Mouse (Mus musculus) liver, adult (tissue): ENCODE measurements around the gene Ccdc124.

Experiments used
- GATA4 ChIP-seq: IDR thresholded peaks from 2 replicates; pipeline ENCODE4 v1.6.1; 2014; ENCODE audit warnings: mild to moderate bottlenecking, low read length; ENCODE audit not compliant: insufficient replicate concordance

The Ccdc124 gene

GRCm38 (mm10) chr8:70864712-70865221 lies 9.0 kb downstream of the Ccdc124 start:
- no peak for TF ChIP-seq GATA4

DNA sequence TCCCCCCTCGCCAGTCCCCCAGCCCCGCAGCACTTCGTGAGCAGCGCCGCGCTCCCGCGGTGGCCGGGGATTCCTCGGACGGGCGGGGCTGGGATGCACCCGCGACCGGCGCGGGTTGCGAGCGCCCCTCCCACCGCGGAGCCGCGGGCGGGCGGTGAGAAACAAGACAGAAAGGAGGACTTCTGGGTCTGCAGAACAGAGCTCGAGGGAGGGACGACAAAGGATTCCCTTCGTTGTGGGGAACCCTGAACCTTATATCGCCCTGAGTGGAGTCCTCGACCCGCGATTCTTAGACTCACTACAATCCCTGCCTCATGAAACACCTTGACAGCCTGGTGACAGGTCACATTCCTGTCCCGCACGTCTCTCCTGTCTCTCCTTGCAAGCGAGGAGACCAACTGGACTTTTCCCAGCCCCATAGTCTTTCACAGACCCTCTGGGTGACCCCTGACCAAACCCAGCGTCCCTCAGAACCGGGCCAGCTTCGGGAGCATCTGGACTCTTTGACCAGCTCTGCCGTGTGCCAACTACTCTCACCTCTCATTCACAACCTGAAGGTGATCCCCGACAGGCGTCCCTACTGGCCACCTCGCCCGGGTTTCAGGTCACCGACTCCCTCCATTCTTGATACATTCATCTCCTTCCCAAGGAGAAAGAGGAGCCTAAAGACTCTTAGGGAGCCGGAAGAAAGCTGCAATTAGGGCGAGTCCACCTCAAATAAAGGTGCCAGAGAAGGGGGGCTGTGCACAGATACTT lies 9.6 kb downstream of the Ccdc124 start:
- TF ChIP-seq GATA4 = no peak

- no peak for TF ChIP-seq GATA4
Measured at GRCm38 (mm10) chr8:70862824-70863641, 10.7 kb downstream of the Ccdc124 start, which contains the start of gene Kcnn1. TSS of gene Kcnn1 (minus strand) at chr8:70863258.

DNA sequence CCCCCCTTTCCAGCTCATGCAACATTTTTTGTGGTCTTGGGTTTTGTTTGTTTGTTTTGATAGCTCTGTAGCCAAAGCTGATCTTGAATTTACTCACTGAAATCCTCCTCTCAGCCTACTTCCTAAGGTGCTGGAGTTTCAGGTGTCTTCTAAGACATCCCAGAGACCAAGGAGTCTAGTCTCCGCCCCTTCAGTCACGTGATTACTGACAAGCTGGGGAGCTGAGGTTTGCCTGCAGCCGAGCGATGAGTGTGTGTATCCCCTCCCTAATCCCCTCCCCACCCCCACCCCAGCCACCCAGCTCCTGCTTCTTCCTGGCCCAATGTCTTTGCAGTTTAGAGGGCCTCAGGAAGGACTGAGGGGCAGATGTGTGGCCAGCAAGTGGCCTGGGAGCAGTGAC lies 16.2 kb downstream of the Ccdc124 start:
- no peak for TF ChIP-seq GATA4

DNA sequence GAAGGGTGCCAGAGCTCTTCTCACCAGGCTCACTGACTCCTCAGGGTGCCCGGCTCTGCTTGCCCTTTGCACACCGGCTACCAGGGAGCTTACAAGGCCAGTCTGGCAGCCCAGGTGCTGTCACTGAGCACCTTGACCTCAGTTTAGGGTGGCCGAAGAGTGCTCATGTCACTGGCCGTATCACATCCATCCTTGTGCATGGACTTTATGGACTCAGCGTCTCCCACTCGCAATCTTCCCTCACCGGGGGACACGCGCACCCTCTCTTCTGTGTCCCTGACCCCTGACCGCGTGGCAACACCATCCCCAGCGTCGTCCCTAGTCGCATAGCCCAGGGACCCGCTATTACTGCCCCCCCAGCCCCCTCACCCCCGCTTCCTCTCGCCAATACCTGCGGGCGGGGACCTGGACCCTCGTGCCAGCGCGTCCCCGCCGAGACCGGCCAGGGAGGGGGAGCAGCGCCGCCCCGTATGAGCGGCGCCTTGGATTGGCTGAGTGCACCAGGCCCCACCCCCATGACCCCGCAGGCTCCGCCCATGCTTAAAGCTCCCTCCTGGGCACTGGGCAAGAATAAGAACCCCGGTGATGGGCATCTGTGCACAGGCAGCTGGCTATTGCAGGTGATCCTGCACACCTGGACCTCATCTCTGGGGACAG lies 17.1 kb downstream of the Ccdc124 start:
- TF ChIP-seq GATA4 = no peak

DNA sequence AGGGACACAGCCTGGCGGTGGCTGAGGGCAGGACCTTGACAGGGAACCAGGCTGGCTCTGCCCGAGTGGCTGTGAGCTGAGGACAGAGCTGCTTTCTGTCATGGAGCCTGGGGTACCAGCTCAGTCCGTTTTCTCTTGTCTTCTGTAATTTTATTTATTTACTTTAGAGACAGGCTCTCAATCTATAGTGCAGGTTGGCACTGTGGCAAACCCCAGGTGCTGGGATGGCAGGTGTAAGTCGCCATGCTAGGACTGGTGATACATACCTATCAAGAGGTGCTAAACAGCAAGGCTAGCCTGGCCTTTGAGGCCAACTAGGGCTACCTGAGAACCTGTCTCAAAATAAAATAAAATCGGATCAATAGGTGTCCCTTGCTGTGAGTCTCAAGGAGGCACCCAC lies 17.7 kb downstream of the Ccdc124 start:
- no peak for TF ChIP-seq GATA4

- TF ChIP-seq GATA4 = no peak
Measured at GRCm38 (mm10) chr8:70853863-70854262, 19.9 kb downstream of the Ccdc124 start.

- TF ChIP-seq GATA4 = no peak
Measured at GRCm38 (mm10) chr8:70852595-70853231, 21.0 kb downstream of the Ccdc124 start.

- TF ChIP-seq GATA4 = no peak
Measured at GRCm38 (mm10) chr8:70851837-70852236, 21.9 kb downstream of the Ccdc124 start.

GRCm38 (mm10) chr8:70850947-70851346 lies 22.8 kb downstream of the Ccdc124 start:
- no peak for TF ChIP-seq GATA4

- TF ChIP-seq GATA4 = no peak
Measured at GRCm38 (mm10) chr8:70850132-70850845, 23.4 kb downstream of the Ccdc124 start.

- TF ChIP-seq GATA4 = no peak
Measured at GRCm38 (mm10) chr8:70849333-70849990, 24.3 kb downstream of the Ccdc124 start.

DNA sequence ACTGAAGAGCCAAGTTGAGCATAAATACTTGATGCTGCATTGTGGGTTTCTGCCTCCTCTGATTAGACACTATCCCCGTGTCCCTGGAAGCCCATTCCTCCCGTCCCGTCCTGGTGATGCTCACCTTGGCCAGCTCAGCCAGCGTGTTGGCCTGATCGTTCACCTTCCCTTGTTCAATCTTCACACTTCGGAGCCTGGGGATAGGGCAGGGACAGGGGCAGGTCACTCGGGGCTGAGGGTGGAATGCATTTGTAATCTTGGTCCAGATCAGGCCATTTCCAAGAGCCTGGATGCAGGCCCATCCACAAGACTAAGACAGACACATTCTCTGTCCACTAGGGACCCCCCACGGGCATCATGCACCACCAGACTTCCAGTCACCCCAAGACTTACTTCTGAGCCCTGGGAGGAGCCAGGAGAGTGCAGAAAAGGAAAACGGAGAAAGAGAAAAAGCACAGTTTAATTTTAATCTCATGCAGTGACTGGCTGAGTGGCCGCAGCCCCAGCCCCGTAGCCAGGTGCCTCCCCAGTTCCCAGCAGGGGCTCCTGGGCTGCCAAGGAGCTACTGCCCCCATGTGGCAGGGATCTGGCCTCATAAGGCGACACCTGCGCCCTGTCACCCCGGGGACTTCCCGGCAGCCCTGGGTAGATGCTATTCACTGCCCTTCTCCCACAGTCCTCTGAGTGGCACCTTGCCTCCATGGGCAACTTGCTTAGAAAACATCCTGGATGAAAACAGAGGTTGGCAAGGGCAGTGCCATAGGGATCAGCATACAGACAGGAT lies 27.2 kb downstream of the Ccdc124 start:
- TF ChIP-seq GATA4 = no peak
